Mouse (Mus musculus) erythroblast, embryonic 14.5 days (primary cell): Measurements from ENCODE around the gene Dzip1l.

Experiments used
- GATA1 ChIP-seq: IDR thresholded peaks from 2 replicates; pipeline ENCODE4 v1.6.1; 2012; ENCODE audit warnings: low read length, inconsistent platforms, mixed read lengths
- TAL1 ChIP-seq: IDR thresholded peaks from 3 replicates; pipeline ENCODE4 v1.6.1; 2012; ENCODE audit warnings: low read length, inconsistent platforms, mixed read lengths

- TF ChIP-seq GATA1, result no peak
- no peak for TF ChIP-seq TAL1
These were observed 38.2 kb upstream of the Dzip1l start for GRCm38 (mm10) chr9:99591144-99591543.
